Mouse (Mus musculus): ENCODE measurements around the gene Wnt16. TPM values are rescaled to one million over a fixed set of nuclear protein-coding genes. Genes with fewer than 3 reads are reported as not detected.

The Wnt16 gene
- polyA plus RNA-seq, 1 experiment from 2014 or later, result 0.36 TPM

GRCm38 (mm10) chr6:22290790-22291189 lies 2.8 kb downstream of the Wnt16 start:
- Histone ChIP-seq H3K4me3 (ENCODE audit: low read depth, low read length) (no peak overlapping the region), H3K9ac (replicated peaks; ENCODE audit: low read length) (no peak overlapping the region), H3K9me3 (replicated peaks; ENCODE audit: control insufficient read depth, low read length) (no peaks in the 10 kb centered on the region), H3K36me3 (replicated peaks; ENCODE audit: control insufficient read depth, insufficient read depth, low read depth, low read length) (no peaks in the 10 kb centered on the region), H3K27ac (replicated peaks; ENCODE audit: low read depth, low read length) (no peak overlapping the region), H3K4me2 (ENCODE audit: low read depth, low read length) (no peak overlapping the region), H3K4me1 (ENCODE audit: control insufficient read depth, insufficient read depth, low read length) (peaks cover 5% of the 10 kb centered on the region; the same call in 1 of the 2 replicates), H3K27me3 (ENCODE audit: control insufficient read depth, insufficient read depth, low read length) (peaks cover 4% of the 10 kb centered on the region; the same call in 1 of the 2 replicates)
- no peak for ATAC-seq (replicated peaks; ENCODE audit: insufficient number of reproducible peaks, low FRiP score, low TSS enrichment, low read depth)
- 68% methylated on average over 8 of the region's 8 CpGs for WGBS
- no peak for DNase-seq (ENCODE audit: low spot score)

GRCm38 (mm10) chr6:22292056-22292455 lies 4.0 kb downstream of the Wnt16 start:
- Histone ChIP-seq H3K27ac (replicated peaks; ENCODE audit: low read depth, low read length) (no peak overlapping the region), H3K27me3 (ENCODE audit: control insufficient read depth, insufficient read depth, low read length) (peaks cover 4% of the 10 kb centered on the region; the same call in 1 of the 2 replicates), H3K36me3 (replicated peaks; ENCODE audit: control insufficient read depth, insufficient read depth, low read depth, low read length) (no peaks in the 10 kb centered on the region), H3K4me3 (ENCODE audit: low read depth, low read length) (no peak overlapping the region), H3K4me1 (ENCODE audit: control insufficient read depth, insufficient read depth, low read length) (peaks cover 5% of the 10 kb centered on the region; the same call in 1 of the 2 replicates), H3K9me3 (replicated peaks; ENCODE audit: control insufficient read depth, low read length) (no peaks in the 10 kb centered on the region), H3K9ac (replicated peaks; ENCODE audit: low read length) (no peak overlapping the region), H3K4me2 (ENCODE audit: low read depth, low read length) (no peak overlapping the region)
- ATAC-seq (replicated peaks; ENCODE audit: insufficient number of reproducible peaks, low FRiP score, low TSS enrichment, low read depth) (no peak), DNase-seq (ENCODE audit: low spot score) (peak; percentile 36)
- WGBS, result 32% methylated on average over 4 of the region's 4 CpGs

GRCm38 (mm10) chr6:22293922-22294321 lies 5.9 kb downstream of the Wnt16 start:
- 31% methylated on average over 3 of the region's 3 CpGs for WGBS
- H3K4me3 ChIP-seq (ENCODE audit: low read depth, low read length), result no peak overlapping the region
- DNase-seq (ENCODE audit: low spot score) (no peak), ATAC-seq (replicated peaks; ENCODE audit: insufficient number of reproducible peaks, low FRiP score, low TSS enrichment, low read depth) (no peak)
- no peaks in the 10 kb centered on the region for H3K4me1 ChIP-seq (ENCODE audit: control insufficient read depth, insufficient read depth, low read length)
- no peaks in the 10 kb centered on the region for H3K36me3 ChIP-seq (replicated peaks; ENCODE audit: control insufficient read depth, insufficient read depth, low read depth, low read length)
- H3K9ac ChIP-seq (replicated peaks; ENCODE audit: low read length), result no peak overlapping the region
- no peak overlapping the region for H3K4me2 ChIP-seq (ENCODE audit: low read depth, low read length)
- H3K27ac ChIP-seq (replicated peaks; ENCODE audit: low read depth, low read length), result no peak overlapping the region
- no peaks in the 10 kb centered on the region for H3K9me3 ChIP-seq (replicated peaks; ENCODE audit: control insufficient read depth, low read length)
- no peaks in the 10 kb centered on the region for H3K27me3 ChIP-seq (ENCODE audit: control insufficient read depth, insufficient read depth, low read length)

- no peak overlapping the region for H3K9ac ChIP-seq (replicated peaks; ENCODE audit: low read length)
- no peak overlapping the region for H3K4me2 ChIP-seq (ENCODE audit: low read depth, low read length)
- no peak for ATAC-seq (replicated peaks; ENCODE audit: insufficient number of reproducible peaks, low FRiP score, low TSS enrichment, low read depth)
- H3K9me3 ChIP-seq (replicated peaks; ENCODE audit: control insufficient read depth, low read length), result no peaks in the 10 kb centered on the region
- no peak overlapping the region for H3K4me3 ChIP-seq (ENCODE audit: low read depth, low read length)
- 87% methylated on average over 6 of the region's 6 CpGs for whole genome bisulfite sequencing
- H3K27ac ChIP-seq (replicated peaks; ENCODE audit: low read depth, low read length), result no peak overlapping the region
- no peaks in the 10 kb centered on the region for H3K27me3 ChIP-seq (ENCODE audit: control insufficient read depth, insufficient read depth, low read length)
- H3K36me3 ChIP-seq (replicated peaks; ENCODE audit: control insufficient read depth, insufficient read depth, low read depth, low read length), result no peaks in the 10 kb centered on the region
- H3K4me1 ChIP-seq (ENCODE audit: control insufficient read depth, insufficient read depth, low read length), result no peaks in the 10 kb centered on the region
- DNase-seq (ENCODE audit: low spot score), result no peak
These were observed 9.0 kb downstream of the Wnt16 start for GRCm38 (mm10) chr6:22297028-22297427.

GRCm38 (mm10) chr6:22298059-22298458 lies 10.0 kb downstream of the Wnt16 start:
- no peak for ATAC-seq (replicated peaks; ENCODE audit: insufficient number of reproducible peaks, low FRiP score, low TSS enrichment, low read depth)
- Histone ChIP-seq H3K27ac (replicated peaks; ENCODE audit: low read depth, low read length) (no peak overlapping the region), H3K4me1 (ENCODE audit: control insufficient read depth, insufficient read depth, low read length) (no peaks in the 10 kb centered on the region), H3K36me3 (replicated peaks; ENCODE audit: control insufficient read depth, insufficient read depth, low read depth, low read length) (no peaks in the 10 kb centered on the region), H3K4me3 (ENCODE audit: low read depth, low read length) (no peak overlapping the region), H3K9me3 (replicated peaks; ENCODE audit: control insufficient read depth, low read length) (no peaks in the 10 kb centered on the region), H3K27me3 (ENCODE audit: control insufficient read depth, insufficient read depth, low read length) (no peaks in the 10 kb centered on the region), H3K4me2 (ENCODE audit: low read depth, low read length) (no peak overlapping the region), H3K9ac (replicated peaks; ENCODE audit: low read length) (no peak overlapping the region)
- DNase-seq (ENCODE audit: low spot score), result no peak
- WGBS, result 59% methylated on average over 14 of the region's 14 CpGs

GRCm38 (mm10) chr6:22325364-22326072 lies 37.5 kb downstream of the Wnt16 start:
- Histone ChIP-seq H3K4me3 (ENCODE audit: low read depth, low read length) (no peak overlapping the region), H3K9ac (replicated peaks; ENCODE audit: low read length) (no peak overlapping the region), H3K4me2 (ENCODE audit: low read depth, low read length) (no peak overlapping the region), H3K27me3 (ENCODE audit: control insufficient read depth, insufficient read depth, low read length) (no peaks in the 10 kb centered on the region), H3K4me1 (ENCODE audit: control insufficient read depth, insufficient read depth, low read length) (no peaks in the 10 kb centered on the region), H3K36me3 (replicated peaks; ENCODE audit: control insufficient read depth, insufficient read depth, low read depth, low read length) (no peaks in the 10 kb centered on the region), H3K9me3 (replicated peaks; ENCODE audit: control insufficient read depth, low read length) (no peaks in the 10 kb centered on the region), H3K27ac (replicated peaks; ENCODE audit: low read depth, low read length) (no peak overlapping the region)
- WGBS, result 61% methylated on average over 13 of the region's 13 CpGs
- peak; percentile 85 for DNase-seq (ENCODE audit: low spot score)
- ATAC-seq (replicated peaks; ENCODE audit: insufficient number of reproducible peaks, low FRiP score, low TSS enrichment, low read depth), result no peak; the same call in 1 of the 2 replicates

GRCm38 (mm10) chr6:22326289-22326688 lies 38.3 kb downstream of the Wnt16 start:
- H3K9me3 ChIP-seq (replicated peaks; ENCODE audit: control insufficient read depth, low read length), result no peaks in the 10 kb centered on the region
- ATAC-seq (replicated peaks; ENCODE audit: insufficient number of reproducible peaks, low FRiP score, low TSS enrichment, low read depth) (no peak), DNase-seq (ENCODE audit: low spot score) (no peak)
- H3K4me2 ChIP-seq (ENCODE audit: low read depth, low read length), result no peak overlapping the region
- H3K4me1 ChIP-seq (ENCODE audit: control insufficient read depth, insufficient read depth, low read length), result no peaks in the 10 kb centered on the region
- H3K9ac ChIP-seq (replicated peaks; ENCODE audit: low read length), result no peak overlapping the region
- H3K27me3 ChIP-seq (ENCODE audit: control insufficient read depth, insufficient read depth, low read length), result no peaks in the 10 kb centered on the region
- H3K27ac ChIP-seq (replicated peaks; ENCODE audit: low read depth, low read length), result no peak overlapping the region
- no peaks in the 10 kb centered on the region for H3K36me3 ChIP-seq (replicated peaks; ENCODE audit: control insufficient read depth, insufficient read depth, low read depth, low read length)
- no peak overlapping the region for H3K4me3 ChIP-seq (ENCODE audit: low read depth, low read length)
- WGBS, result 79% methylated on average over 4 of the region's 4 CpGs

GRCm38 (mm10) chr6:22327091-22327490 lies 39.1 kb downstream of the Wnt16 start:
- Histone ChIP-seq H3K27me3 (ENCODE audit: control insufficient read depth, insufficient read depth, low read length) (no peaks in the 10 kb centered on the region), H3K4me1 (ENCODE audit: control insufficient read depth, insufficient read depth, low read length) (no peaks in the 10 kb centered on the region), H3K9ac (replicated peaks; ENCODE audit: low read length) (no peak overlapping the region), H3K36me3 (replicated peaks; ENCODE audit: control insufficient read depth, insufficient read depth, low read depth, low read length) (no peaks in the 10 kb centered on the region), H3K27ac (replicated peaks; ENCODE audit: low read depth, low read length) (no peak overlapping the region), H3K4me3 (ENCODE audit: low read depth, low read length) (no peak overlapping the region), H3K9me3 (replicated peaks; ENCODE audit: control insufficient read depth, low read length) (no peaks in the 10 kb centered on the region), H3K4me2 (ENCODE audit: low read depth, low read length) (no peak overlapping the region)
- WGBS, result 76% methylated on average over 4 of the region's 4 CpGs
- ATAC-seq (replicated peaks; ENCODE audit: insufficient number of reproducible peaks, low FRiP score, low TSS enrichment, low read depth) (no peak), DNase-seq (ENCODE audit: low spot score) (no peak)
